Mouse (Mus musculus): Measurements from ENCODE around the gene Il13ra1. TPM values are rescaled to one million over a fixed set of nuclear protein-coding genes. Genes with fewer than 3 reads are reported as not detected.

Il13ra1 gene
- polyA plus RNA-seq, 1 experiment from 2014 or later: 26.9 TPM

DNA sequence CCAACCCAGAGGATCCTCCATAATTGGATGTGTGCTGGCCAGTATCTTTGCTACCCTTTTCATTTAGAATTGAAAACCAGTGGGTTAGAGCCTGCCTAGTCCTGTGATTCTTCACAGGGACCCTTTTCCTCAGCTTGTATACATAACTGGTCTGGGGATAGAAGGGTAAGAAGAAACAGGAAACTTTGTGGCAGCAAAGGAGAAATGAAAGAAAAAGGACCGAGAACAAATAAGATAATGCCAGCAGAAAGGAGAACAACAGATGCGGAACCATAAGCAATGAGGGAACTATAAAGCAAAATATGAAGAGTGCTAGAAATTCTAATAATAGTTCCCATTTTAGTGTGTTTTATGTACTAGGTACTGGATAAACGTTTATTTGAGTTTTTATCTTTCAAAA, 10.6 kb upstream of the Il13ra1 start:
- Histone ChIP-seq H3K9ac (ENCODE audit: low read depth, low read length) (no peak overlapping the region), H3K4me3 (ENCODE audit: low read depth, low read length) (no peak overlapping the region), H3K27me3 (replicated peaks; ENCODE audit: control insufficient read depth, insufficient read depth, low read length) (no peaks in the 10 kb centered on the region), H3K27ac (ENCODE audit: low read depth, low read length) (no peak overlapping the region), H3K4me1 (replicated peaks; ENCODE audit: control insufficient read depth, insufficient read depth, low read length) (no peaks in the 10 kb centered on the region), H3K4me2 (replicated peaks; ENCODE audit: low read depth) (no peak overlapping the region), H3K36me3 (ENCODE audit: control insufficient read depth, insufficient read depth) (no peaks in the 10 kb centered on the region), H3K9me3 (ENCODE audit: control insufficient read depth) (no peaks in the 10 kb centered on the region)
- no peak for TF ChIP-seq CTCF (IDR thresholded peaks at IDR 0.05; ENCODE audit: low read depth)
- WGBS: 72% methylated on average over 3 of the region's 3 CpGs
- ATAC-seq: no peak

DNA sequence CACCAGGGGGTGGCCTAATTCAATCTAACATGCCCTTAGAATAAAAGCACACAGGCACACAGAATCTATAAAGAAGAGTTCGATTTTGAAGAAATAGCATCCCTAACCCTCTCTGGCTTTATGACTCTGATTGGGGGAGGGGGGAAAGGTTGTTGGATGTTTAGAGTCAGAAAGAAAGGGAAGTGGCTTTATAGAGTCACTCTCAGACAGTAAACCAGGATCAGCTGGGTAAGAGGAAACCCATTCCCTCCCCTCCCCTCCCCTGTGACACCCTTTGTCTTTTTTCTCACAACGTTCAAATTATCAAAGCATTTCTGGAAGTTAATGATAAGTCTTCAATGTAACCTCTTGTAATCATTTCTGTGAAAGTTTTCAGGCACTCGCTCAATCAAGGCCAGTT, 3.3 kb upstream of the Il13ra1 start:
- no peak for TF ChIP-seq CTCF (IDR thresholded peaks at IDR 0.05; ENCODE audit: low read depth)
- H3K4me1 ChIP-seq (replicated peaks; ENCODE audit: control insufficient read depth, insufficient read depth, low read length): 0 out of 2 replicates have a peak, but pooled peaks cover 4% of the 10 kb centered on the region
- no peak overlapping the region for H3K27ac ChIP-seq (ENCODE audit: low read depth, low read length)
- H3K27me3 ChIP-seq (replicated peaks; ENCODE audit: control insufficient read depth, insufficient read depth, low read length): no peaks in the 10 kb centered on the region
- H3K36me3 ChIP-seq (ENCODE audit: control insufficient read depth, insufficient read depth): no peaks in the 10 kb centered on the region
- H3K9ac ChIP-seq (ENCODE audit: low read depth, low read length): no peak overlapping the region
- H3K9me3 ChIP-seq (ENCODE audit: control insufficient read depth): no peaks in the 10 kb centered on the region
- no peak for ATAC-seq
- no peak overlapping the region for H3K4me2 ChIP-seq (replicated peaks; ENCODE audit: low read depth)
- WGBS: 34% methylated on average over 3 of the region's 3 CpGs
- H3K4me3 ChIP-seq (ENCODE audit: low read depth, low read length): no peak overlapping the region

DNA sequence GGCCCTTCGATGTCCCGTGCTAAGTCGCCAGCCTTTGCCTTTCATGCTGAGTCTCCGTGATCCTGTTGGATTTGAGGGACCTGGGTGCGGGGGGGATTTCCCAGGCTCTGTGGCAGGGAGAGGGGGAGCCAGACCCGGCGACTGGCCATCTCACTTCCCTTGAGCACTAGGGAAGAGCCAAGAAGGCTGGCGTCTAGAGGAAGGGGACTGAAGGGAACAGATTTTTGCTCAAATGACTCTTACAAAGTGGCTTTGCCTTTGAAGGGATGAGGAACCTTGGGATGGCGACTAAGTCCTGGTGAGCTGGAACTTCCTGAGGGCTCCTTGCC, 476 bp downstream of the Il13ra1 start:
- Histone ChIP-seq H3K4me2 (replicated peaks; ENCODE audit: low read depth) (peak overlapping the region; percentile 73), H3K9ac (ENCODE audit: low read depth, low read length) (peak overlapping the region; percentile 57), H3K4me3 (ENCODE audit: low read depth, low read length) (peak overlapping the region; percentile 54), H3K27me3 (replicated peaks; ENCODE audit: control insufficient read depth, insufficient read depth, low read length) (no peaks in the 10 kb centered on the region), H3K9me3 (ENCODE audit: control insufficient read depth) (no peaks in the 10 kb centered on the region), H3K36me3 (ENCODE audit: control insufficient read depth, insufficient read depth) (no peaks in the 10 kb centered on the region), H3K4me1 (replicated peaks; ENCODE audit: control insufficient read depth, insufficient read depth, low read length) (0 out of 2 replicates have a peak, but pooled peaks cover 4% of the 10 kb centered on the region), H3K27ac (ENCODE audit: low read depth, low read length) (peak overlapping the region; percentile 60; the same call in 1 of the 2 replicates)
- ATAC-seq: no peak; the same call in 1 of the 2 replicates
- 20% methylated on average over 9 of the region's 9 CpGs for WGBS
- TF ChIP-seq CTCF (IDR thresholded peaks at IDR 0.05; ENCODE audit: low read depth): no peak

DNA sequence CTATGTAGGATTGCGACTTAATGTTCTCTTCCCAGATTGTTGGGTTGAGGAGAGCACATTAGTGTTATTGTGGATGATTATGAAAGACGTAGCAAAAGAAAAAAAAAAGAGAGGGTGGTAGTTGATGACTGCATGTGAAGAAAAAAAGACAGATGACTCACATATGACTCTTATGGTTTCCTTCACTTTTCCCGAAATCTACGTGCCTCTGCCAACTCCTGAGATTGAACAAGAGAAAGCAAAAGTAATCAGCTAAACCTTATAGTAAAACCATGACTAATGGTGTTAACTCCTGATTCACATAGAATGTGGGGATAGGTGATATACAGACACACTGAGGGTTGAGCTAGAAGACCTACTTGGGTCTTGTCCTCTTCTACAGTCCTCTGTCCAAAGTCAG, 3.3 kb downstream of the Il13ra1 start:
- H3K4me2 ChIP-seq (replicated peaks; ENCODE audit: low read depth): no peak overlapping the region
- H3K9ac ChIP-seq (ENCODE audit: low read depth, low read length): no peak overlapping the region
- no peaks in the 10 kb centered on the region for H3K36me3 ChIP-seq (ENCODE audit: control insufficient read depth, insufficient read depth)
- no peak overlapping the region for H3K4me3 ChIP-seq (ENCODE audit: low read depth, low read length)
- no peaks in the 10 kb centered on the region for H3K4me1 ChIP-seq (replicated peaks; ENCODE audit: control insufficient read depth, insufficient read depth, low read length)
- no peak for TF ChIP-seq CTCF (IDR thresholded peaks at IDR 0.05; ENCODE audit: low read depth)
- no peak overlapping the region for H3K27ac ChIP-seq (ENCODE audit: low read depth, low read length)
- H3K27me3 ChIP-seq (replicated peaks; ENCODE audit: control insufficient read depth, insufficient read depth, low read length): no peaks in the 10 kb centered on the region
- H3K9me3 ChIP-seq (ENCODE audit: control insufficient read depth): no peaks in the 10 kb centered on the region
- ATAC-seq: no peak
- WGBS: 71% methylated on average over 4 of the region's 4 CpGs

DNA sequence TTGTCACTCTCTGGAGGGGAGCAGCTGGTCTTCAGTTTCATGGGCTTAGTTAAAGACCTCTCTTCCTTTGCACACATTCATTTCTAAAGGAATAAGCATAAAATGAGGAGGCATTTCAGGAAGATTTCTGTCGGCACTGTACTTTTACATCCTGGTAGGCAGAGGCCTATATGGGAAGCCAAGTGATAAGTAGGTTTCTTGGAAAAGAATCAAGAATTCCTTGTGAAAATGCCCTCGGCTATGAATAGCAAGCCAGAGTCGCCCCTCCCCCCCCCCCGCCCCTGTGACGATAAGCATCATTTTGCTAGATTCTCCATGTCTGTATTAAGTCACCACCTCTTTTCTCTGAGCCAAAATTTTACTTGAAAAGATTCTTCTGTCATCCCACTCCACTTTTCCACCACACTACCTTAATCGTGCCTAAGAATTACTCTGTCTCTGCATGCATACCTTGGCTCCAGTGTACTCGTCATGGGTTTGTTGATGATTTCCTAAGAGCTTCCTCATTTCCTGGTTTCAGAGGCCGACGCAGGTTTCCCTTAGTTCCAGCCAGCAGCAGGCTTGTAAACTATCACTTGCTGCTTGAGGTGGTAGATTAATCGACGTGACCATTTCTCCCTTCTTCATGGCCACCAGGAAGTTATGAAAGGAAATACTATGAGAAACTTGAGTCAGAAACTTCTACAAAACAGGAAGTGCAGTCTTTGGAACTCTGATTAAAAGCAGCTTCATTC, 17.3 kb downstream of the Il13ra1 start:
- Histone ChIP-seq H3K27me3 (replicated peaks; ENCODE audit: control insufficient read depth, insufficient read depth, low read length) (no peaks in the 10 kb centered on the region), H3K27ac (ENCODE audit: low read depth, low read length) (peak overlapping the region; percentile 9; the same call in 1 of the 2 replicates), H3K4me3 (ENCODE audit: low read depth, low read length) (no peak overlapping the region), H3K4me1 (replicated peaks; ENCODE audit: control insufficient read depth, insufficient read depth, low read length) (no peaks in the 10 kb centered on the region), H3K36me3 (ENCODE audit: control insufficient read depth, insufficient read depth) (no peaks in the 10 kb centered on the region), H3K9me3 (ENCODE audit: control insufficient read depth) (no peaks in the 10 kb centered on the region), H3K9ac (ENCODE audit: low read depth, low read length) (no peak overlapping the region), H3K4me2 (replicated peaks; ENCODE audit: low read depth) (peak overlapping the region; percentile 17; the same call in 1 of the 2 replicates)
- ATAC-seq: peak; percentile 88
- WGBS: 46% methylated on average over 11 of the region's 11 CpGs
- TF ChIP-seq CTCF (IDR thresholded peaks at IDR 0.05; ENCODE audit: low read depth): no peak

DNA sequence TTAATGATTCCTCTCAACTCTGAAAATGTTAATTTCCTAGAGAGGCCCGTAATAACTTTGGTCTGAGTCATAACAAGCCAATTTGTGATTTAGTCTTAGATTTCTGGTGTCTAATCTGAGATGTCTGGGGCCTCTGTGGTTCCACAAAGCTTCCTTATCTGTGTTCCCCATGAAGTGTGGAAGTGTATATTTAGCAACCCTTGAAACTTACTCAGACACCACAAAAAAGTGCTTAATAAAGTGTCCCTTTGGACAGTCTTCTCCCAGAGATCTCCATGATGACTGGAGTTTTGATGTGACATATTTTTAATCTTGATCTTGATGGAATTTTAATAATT, 17.8 kb downstream of the Il13ra1 start:
- peak overlapping the region; percentile 9; the same call in 1 of the 2 replicates for H3K27ac ChIP-seq (ENCODE audit: low read depth, low read length)
- no peaks in the 10 kb centered on the region for H3K9me3 ChIP-seq (ENCODE audit: control insufficient read depth)
- no peak for TF ChIP-seq CTCF (IDR thresholded peaks at IDR 0.05; ENCODE audit: low read depth)
- H3K27me3 ChIP-seq (replicated peaks; ENCODE audit: control insufficient read depth, insufficient read depth, low read length): no peaks in the 10 kb centered on the region
- no peak overlapping the region for H3K4me2 ChIP-seq (replicated peaks; ENCODE audit: low read depth)
- WGBS: 32% methylated on average over 1 of the region's 1 CpGs
- H3K4me3 ChIP-seq (ENCODE audit: low read depth, low read length): no peak overlapping the region
- H3K9ac ChIP-seq (ENCODE audit: low read depth, low read length): no peak overlapping the region
- no peaks in the 10 kb centered on the region for H3K36me3 ChIP-seq (ENCODE audit: control insufficient read depth, insufficient read depth)
- ATAC-seq: no peak; the same call in 1 of the 2 replicates
- H3K4me1 ChIP-seq (replicated peaks; ENCODE audit: control insufficient read depth, insufficient read depth, low read length): no peaks in the 10 kb centered on the region

All from intestine, postnatal 0 days (tissue).